Mouse (Mus musculus) ES-CJ7 (cell line): ENCODE data around the gene Uqcr10.
"Not testable (repeated sequence)": the region's sequence is repeated elsewhere in the genome, so short reads cannot be mapped to it uniquely, and the experiment has no call there.

Source experiments
- DNase-seq: peaks from one replicate; pipeline ENCODE4 v3.0.0; 2011; ENCODE audit warnings: low read depth, low spot score

The Uqcr10 gene

DNA sequence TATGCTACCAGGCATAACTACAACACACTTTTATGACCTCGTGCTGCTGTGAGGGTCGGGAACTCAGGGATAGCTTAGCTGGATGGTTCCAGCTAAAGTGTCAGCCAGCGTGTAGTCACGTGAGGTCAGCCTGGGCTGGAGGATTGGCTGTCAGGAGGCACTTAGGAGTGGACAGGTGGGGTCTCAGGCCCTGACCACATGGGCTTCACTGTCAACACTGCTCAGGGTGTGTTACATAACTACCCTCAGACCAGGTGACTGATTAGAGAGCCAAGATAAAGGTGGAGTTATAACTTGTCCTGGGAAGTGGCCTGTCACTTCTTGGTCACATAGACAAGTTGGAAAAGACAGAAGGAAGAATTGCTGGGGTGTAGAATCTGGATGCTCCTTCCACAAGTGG is 11.5 kb upstream of the Uqcr10 start:
- DNase-seq, result no peak

DNA sequence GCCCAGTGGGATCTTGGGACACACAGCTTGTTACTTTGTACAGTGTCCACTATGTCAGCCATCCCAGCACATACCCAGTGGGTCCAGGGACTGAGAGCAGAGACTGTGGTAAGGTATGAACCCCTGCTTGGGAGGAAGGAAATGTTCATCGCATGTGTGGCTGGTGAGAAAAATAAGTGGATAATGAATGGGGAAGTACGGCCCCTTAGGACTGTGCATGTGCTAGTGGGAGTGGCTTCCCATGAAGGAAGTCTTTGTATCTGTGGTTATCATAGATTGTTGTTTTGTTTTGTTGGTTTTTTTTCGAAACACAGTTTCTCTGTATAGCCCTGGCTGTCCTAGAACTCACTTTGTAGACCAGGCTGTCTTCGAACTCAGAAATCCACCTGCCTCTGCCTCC is 10.6 kb upstream of the Uqcr10 start:
- no peak for DNase-seq

DNA sequence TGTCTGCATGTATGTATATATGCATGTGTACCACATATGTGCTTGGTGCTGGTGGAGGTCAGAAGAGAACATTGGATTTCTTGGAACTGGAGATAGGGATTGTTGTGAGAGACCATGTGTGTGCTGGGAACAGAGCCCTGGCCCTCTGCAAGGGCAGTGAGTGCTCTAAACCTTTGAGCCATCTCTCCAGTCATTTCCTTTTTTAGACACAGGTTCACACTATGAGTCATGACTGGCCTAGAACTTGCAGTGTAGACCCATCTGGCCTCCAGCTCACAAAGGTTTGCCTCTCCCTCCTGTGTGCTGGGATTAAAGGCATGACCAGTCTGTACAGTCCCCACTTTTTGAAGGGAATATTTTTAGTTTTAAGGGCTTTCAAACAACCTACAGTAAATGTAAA is 8.7 kb upstream of the Uqcr10 start:
- DNase-seq, result no peak

DNA sequence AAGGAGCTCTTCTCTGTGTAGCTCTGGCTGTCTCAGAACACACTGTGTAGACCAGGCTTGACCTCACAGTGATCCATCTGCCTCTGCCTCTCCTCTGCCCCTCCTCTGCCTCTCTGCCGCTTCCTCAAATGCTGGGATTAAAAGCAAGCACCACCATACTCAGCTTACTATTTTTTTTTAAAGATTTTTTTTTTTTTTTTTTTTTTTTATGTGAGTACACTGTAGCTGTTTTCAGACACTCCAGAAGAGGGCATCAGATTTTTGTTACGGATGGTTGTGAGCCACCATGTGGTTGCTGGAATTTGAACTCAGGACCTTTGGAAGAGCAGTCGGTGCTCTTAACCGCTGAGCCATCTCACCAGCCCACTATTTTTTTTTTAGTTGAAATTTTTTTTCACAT is 6.0 kb upstream of the Uqcr10 start:
- not testable (repeated sequence) for DNase-seq

DNA sequence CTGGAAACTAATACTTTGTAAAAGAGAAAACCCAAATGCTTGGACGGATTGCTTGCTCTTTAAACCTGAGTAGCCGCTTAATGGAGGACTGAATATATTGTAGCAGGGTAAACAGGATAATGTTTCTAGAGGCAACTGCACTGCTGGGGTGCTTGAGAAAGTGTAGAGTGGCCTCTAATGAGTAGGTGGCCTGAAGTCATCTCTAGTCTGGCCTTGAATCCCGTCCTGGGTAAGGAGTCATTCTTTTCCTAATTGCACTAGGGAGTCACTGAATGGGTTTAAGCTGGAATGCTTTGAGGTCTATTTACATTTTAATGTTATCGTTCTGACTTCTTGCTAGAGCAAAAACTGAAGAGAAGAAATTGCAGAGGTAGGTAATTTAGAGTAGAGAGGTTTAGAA is 1.0 kb upstream of the Uqcr10 start:
- peak; percentile 76 for DNase-seq

DNA sequence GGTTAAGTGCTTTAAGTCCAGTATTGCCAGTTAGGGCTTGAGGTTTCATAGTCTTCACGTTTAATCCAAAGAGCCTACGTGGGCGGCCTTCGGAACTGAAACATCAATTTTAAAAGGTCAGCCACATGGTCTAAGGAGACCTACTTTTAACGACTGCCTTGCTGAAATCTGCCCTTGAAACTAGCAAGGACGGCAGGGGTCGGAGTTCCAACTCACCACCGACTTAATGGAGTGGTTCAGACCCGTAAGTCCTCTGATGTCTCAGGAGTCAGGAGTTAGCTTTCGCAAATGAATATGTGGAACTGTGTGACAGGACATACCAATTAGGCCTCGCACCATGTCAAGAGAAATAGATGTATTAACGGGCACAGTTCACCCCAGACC is 462 bp downstream of the Uqcr10 start:
- DNase-seq, result no peak

DNA sequence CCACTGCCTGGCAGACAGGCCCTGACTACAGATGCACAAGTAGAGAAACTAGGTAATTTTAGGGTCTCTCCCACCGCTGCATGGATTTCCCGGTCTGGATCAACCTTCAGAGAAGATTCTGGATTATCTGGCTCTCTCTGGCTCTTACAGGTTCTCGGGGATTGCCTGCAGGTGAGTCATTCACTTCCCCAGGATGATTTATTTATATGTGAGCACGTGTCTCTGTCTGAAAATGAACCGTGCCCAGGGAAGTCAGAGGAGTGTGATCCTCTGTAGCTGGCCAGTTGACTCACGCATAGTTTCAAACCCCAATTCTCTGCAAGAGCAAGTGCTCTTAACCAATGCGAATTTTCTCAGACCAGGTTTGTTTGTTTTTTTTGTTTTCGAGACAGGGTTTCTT is 3.4 kb downstream of the Uqcr10 start:
- no peak for DNase-seq

DNA sequence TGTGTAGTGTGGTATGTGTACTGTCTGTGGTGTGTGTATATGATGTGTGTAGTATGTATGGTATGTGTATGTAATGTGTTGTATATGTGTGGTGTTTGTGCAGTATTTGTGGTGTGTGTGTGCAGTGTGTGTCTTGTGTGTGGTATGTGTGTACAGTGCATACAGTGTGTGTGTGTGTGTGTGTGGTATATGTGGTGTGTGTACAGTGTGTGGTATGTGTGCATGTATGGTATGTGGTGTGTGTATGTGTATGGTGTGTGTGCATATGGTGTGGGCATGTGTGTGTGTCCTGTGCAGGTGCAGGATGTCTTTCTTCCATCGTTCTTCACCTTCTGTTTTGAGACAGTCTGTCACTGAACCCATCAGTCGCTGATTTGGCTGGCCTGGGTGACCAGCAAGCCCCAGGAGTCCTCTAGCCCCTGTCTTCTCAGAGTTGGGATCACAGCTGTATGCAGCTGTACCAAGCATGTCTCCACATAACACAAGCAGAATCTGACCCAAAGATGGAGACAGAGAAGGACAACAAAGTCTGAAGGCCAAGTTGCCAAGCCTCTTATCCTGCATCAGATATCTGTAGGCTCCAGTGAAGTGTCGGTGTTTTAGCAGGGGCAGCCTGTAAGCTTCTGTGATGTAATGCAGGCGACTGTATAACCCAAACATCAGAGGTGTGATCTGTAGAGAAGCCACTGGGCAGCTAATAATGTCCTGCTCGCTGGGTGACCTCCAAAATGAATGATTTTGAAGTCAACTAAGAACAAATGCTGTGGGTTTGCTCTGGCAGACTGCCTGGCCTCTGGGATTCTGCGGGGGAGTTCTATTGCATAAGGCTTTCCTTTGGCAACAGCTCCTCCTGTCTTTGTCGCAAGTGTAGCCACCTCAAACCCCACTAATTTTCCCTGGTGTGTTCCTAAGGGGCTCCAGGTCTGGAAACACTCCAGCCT is 6.8 kb downstream of the Uqcr10 start:
- DNase-seq, result no peak

DNA sequence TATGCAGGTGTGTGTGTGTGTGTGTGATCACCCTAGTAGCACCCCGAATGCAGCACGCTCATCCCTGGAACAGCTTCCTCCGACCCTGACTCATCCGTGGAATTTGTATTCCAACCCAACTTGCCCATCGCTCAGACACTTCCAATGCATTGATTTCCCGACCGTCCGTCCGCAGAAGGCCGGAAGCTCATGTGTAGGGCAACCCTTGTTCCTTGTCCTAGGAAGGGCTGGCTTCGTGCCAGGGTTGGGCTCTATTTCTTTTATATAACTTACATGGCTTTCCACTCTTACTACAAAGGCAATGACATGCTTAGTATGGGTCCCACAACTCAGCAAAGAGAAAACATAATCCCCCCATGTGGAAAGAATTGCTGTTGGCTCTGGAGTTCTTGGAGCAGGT is 12.0 kb downstream of the Uqcr10 start:
- DNase-seq, result no peak

DNA sequence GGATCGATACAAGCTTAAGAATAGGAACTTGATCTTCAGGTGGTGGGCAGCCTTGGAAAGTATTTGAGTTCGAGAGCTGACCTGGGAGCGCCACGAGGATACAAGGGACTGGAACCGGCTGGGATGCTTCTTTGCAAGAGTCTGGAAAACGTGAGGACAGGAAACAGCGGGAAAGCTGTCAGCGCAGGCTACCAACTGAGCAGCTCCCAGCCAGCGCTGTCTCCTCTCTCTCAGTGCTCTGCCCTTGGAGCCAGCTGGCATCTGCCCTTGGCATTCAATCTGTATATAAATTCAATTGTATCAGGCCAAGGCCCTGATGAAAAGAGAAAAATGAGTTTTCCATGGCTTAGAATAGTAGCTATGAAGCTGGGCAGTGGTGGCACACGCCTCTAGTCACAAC is 12.9 kb downstream of the Uqcr10 start:
- DNase-seq, result no peak

DNA sequence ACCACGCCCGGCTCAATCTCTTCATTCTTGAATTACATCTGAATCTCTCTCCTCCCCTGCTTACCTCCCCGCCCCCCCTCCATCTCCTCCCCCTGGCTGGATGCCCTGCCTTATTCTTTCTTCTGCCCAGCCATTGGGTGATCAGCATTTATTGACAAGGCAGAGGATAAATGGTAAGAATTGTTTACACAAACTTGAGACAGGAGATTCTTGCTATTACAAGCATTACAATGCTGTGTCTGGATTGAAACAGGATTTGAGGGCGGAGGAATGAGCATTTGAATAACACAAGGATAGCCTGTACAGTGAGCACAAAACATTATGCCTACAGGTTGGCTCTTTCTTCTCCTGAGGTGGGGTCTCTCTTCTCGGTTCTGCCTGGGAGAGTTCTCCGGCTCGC is 13.8 kb downstream of the Uqcr10 start:
- DNase-seq, result peak; percentile 90

DNA sequence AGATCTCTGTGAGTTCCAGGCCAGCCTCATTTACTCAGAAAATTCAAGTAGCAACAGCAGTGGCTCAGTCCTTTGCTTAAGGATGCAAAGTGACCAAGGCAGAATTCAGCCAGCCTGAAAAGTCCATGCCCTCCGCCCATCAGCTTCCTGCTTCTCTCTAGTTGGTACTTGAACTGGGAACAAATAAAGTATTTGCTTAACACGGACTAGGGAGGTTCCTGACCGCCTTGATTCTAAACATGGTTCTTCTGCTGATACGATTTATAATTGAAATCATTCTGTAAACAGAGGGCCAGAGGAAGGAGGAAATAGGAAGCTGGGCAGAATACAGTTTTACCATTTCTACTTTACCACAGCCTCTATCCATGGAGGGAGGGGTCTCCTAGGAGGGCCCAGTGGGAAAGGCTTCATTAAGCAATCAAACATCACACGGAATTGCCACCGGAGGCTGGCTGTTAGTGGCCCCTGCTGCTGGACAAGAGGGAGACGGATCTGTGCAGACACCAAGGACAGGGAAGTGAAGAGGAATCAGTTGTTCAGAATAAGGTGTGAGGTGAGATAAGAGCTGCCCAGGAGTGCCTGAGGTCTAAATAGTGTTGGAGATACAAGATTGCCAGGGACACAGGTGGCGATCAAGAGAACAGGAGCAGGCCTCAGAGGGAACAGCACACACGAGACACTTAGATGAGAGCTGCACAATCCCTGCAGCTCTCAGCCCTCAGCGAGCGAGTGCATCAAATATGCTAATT is 15.3 kb downstream of the Uqcr10 start:
- peak; percentile 34 for DNase-seq

DNA sequence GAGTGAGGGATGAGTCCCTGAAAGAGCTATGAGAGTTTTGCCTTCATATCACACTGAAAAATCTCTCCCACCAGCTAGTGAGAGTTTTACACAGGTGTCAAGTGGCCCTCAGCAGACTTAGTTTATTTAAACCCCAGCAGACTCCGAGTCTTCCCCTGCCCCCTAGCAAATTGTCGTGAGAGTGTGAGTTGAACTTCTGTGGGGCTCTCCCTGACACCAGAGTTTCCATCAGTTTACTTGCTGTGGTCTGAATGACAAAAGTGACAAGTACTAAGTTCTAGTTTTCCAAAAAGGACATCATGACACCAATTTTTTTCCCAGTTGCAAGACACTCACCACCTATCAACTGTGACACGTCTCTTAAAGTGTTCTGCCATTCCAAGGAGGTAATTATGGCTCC is 16.3 kb downstream of the Uqcr10 start:
- DNase-seq, result no peak

DNA sequence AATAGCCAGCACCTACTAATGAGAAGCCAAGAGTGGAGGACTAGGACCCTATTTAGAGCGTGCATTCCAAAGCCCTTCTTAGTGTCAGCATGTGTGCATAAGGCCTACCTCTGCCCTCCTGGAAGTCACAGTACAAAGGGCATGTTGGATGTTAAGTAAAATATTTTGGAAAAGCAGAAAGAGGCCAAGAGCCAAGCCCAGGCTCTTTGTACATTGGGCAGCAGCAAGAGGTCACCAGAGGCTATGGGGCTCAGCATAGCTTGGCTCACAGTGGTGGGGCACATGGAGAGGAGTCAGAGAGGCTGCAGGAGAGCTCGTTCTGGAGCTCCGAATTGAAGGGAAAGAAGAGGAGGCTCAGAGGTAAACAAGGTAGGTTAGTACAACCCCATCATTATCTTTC is 17.1 kb downstream of the Uqcr10 start:
- no peak for DNase-seq

DNA sequence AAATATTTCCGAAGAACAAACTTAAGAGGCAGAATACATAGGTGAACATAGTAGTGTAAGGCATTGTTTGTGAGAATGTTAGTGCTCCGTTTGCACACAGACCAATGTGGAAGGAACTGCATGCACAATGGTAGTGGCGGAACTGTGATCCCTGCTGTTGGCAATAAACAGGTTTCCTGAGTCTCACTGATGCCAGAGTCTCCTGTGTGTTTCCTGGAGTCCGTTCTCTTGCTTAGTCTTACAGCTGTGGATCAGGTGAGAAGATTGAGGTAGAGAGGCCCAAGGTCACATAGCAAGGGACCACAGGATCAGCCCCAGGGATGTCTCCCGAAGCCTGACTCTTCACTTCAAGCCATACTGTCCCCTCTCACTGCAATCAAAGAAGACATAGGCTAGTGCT is 18.6 kb downstream of the Uqcr10 start:
- DNase-seq, result no peak

DNA sequence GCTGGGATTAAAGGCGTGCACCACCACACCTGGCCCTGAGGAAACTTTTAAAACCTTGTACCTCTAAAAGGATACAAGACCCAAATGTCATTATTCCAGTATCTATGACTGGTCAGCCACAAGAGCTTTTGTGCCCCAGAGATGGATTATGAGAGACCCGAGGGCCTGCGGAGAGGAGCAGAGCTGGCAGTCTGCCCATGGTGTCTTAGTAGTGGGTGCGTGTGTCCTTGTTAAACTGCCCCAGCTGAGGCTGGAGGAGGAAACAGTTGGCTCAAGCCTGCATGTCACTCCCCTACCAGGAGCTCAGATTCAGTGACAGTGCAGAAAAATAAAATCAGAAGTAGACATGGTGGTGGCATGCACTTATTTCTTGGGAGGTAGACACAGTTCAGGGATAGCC is 19.1 kb downstream of the Uqcr10 start:
- DNase-seq, result no peak

DNA sequence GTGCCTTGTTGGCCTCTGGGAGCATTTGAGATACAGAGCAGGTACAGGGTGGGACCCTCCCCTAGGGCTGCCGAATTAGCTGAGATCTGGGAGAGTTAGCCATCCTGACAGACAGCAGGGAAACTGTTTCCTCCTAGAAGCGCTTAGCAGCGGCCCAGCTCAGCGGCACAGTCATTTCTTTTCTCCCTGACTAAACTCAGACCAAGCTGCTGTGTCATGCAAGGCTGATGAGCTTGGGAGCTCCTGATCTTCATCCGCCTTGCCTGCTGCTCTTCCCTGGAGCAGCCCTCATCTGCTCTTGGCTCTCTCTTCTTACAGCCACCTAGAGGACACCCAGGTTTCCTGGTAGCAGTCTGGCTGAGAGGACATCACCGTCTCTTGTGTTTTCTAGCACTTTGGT is 20.0 kb downstream of the Uqcr10 start:
- no peak for DNase-seq

DNA sequence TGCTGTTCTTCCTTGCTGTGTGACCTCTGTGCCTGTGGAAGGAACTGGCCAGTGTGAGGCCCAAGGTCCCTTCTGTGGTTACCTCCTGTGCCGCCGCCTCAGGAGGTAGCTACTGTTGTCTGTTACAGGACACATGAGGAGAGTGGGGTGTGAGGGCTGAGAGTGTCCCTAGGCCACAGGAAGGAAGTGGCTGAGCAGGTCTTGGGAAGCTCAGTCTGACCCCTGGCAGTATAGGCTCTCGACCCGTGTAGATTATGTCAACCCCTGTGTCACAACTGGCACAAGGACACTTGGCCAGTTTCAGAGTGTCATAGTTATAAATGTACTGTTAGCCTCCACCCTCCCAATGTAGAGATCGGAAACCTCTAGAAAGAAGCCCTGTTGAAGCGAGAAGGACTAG is 20.6 kb downstream of the Uqcr10 start:
- DNase-seq, result no peak

DNA sequence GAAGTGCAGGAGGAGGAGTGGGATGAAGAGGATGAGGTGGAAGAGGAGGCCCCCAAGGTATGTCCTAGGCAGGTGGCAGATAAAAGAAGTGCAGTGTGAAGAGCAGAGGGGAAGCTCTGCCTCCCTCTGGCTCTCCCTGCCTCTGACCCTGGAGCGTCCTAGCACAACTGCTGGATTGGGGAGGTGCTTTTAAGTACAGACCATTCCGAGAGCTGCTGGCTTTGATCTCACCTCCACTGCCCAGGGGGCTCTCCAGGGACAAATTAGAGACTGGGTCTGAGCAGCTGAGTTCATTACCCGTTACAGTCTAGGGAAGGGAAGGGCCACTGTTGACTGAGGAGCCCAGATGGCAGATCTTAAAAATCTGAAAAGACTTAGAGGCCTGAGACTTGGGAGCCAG is 24.0 kb downstream of the Uqcr10 start:
- DNase-seq, result no peak

DNA sequence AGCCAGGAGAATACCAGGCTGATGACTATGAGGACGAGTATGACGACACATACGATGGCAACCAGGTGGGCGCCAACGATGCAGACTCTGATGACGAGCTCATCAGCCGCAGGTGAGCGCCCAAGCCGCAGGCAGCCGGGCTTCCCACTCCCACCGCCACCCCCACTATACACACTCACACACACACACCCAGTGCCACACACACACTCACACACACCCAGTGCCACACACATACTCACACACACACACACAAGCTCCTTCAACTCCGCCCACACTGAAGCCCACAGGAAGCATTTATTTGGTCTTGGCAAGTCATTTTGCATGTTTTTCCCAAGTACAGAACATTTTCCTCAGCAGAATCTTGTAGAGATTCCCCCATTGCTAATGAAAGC is 24.7 kb downstream of the Uqcr10 start:
- no peak for DNase-seq

DNA sequence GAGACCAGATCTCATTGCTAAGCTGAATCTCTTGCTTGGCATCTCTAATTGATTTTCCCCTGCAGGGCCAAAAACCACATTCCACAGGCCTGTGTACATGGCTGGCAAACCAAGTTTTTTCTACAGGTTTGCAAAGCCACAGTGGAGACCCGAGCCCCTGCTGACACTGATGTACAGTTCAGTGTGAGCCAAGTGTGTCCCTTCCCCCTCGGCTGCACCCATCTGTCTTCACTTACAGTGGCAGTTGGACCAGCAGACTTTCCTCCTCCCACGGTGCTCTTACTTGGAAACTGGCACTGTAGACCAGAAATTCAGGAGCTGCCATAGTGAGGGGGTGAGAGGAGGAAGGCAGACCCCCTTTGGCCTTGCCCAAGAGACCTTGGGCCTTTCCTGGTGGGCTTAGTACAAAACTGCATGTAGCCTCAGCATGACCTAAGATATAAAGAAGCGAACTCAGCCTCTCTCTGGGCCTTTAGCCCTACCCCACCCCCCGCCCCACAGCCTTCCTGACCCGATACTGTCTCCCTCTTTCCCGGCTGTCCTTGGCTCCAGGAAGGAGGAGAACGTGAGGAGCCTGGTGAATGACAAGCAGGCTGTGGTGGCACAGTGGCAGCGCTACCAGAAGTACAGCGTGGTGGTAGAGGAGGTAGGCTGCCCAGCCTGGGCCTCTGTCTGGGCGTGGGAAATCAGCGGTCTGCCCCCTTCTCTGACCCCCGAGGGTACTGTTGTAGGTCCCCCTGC is 25.3 kb downstream of the Uqcr10 start:
- DNase-seq, result no peak

DNA sequence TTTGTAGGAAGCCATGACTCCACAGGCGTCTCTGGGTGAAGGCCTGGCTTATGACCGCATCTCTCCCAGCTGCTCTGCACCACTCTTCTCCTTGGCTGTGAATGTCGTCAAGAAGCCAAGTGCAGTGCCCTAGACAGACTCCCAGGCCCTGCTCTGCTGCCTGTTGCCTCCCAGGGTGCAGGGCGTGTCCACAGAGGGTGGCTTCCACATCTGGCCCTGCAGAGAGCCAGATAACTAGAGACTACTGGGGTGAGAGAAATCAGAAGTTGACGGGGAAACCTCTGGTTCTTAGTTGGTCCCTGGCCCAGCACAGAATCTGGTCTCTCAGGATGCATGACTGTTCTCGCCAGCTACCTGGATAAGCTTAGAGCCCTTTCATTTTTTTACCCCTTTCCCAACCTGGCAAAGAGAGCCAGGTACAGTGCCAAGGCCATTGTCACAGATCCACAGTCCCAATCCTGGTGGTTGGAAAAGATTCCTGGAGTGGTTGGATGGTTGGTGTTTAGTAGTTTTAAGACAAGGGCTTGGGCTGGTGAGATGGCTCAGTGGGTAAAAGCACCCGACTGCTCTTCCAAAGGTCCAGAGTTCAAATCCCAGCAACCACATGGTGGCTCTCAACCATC is 26.8 kb downstream of the Uqcr10 start:
- no peak for DNase-seq
